Mouse (Mus musculus): ENCODE measurements around the gene Pdzd2. TPM values are rescaled to one million over a fixed set of nuclear protein-coding genes. Genes with fewer than 3 reads are reported as not detected.

The Pdzd2 gene
- total RNA-seq, 1 experiment from 2014 or later = 0.15 TPM

GRCm38 (mm10) chr15:12501924-12502548 lies 237.7 kb downstream of the Pdzd2 start:
- no peak for ATAC-seq (replicated peaks in 1 of 2; ENCODE audit: insufficient read depth in 1 of 2, low FRiP score in 2 of 2, low TSS enrichment in 1 of 2, low read depth in 1 of 2, poor library complexity in 2 of 2, severe bottlenecking in 2 of 2)

- peak; percentile 89 to 98 for ATAC-seq (replicated peaks in 1 of 2; ENCODE audit: insufficient read depth in 1 of 2, low FRiP score in 2 of 2, low TSS enrichment in 1 of 2, low read depth in 1 of 2, poor library complexity in 2 of 2, severe bottlenecking in 2 of 2)
Observed at GRCm38 (mm10) chr15:12500674-12501073, 239.1 kb downstream of the Pdzd2 start.

GRCm38 (mm10) chr15:12494084-12494483 lies 245.6 kb downstream of the Pdzd2 start:
- no peak for ATAC-seq (replicated peaks in 1 of 2; ENCODE audit: insufficient read depth in 1 of 2, low FRiP score in 2 of 2, low TSS enrichment in 1 of 2, low read depth in 1 of 2, poor library complexity in 2 of 2, severe bottlenecking in 2 of 2)

GRCm38 (mm10) chr15:12493258-12493657 lies 246.5 kb downstream of the Pdzd2 start:
- no peak for ATAC-seq (replicated peaks in 1 of 2; ENCODE audit: insufficient read depth in 1 of 2, low FRiP score in 2 of 2, low TSS enrichment in 1 of 2, low read depth in 1 of 2, poor library complexity in 2 of 2, severe bottlenecking in 2 of 2)

- no peak for ATAC-seq (replicated peaks in 1 of 2; ENCODE audit: insufficient read depth in 1 of 2, low FRiP score in 2 of 2, low TSS enrichment in 1 of 2, low read depth in 1 of 2, poor library complexity in 2 of 2, severe bottlenecking in 2 of 2)
Observed at GRCm38 (mm10) chr15:12490969-12491368, 248.8 kb downstream of the Pdzd2 start.

GRCm38 (mm10) chr15:12490527-12490926 lies 249.2 kb downstream of the Pdzd2 start:
- peak in 1 of 2 experiments; percentile 40; a peak in 1 of 4 replicates for ATAC-seq (replicated peaks in 1 of 2; ENCODE audit: insufficient read depth in 1 of 2, low FRiP score in 2 of 2, low TSS enrichment in 1 of 2, low read depth in 1 of 2, poor library complexity in 2 of 2, severe bottlenecking in 2 of 2)

GRCm38 (mm10) chr15:12488316-12488715 lies 251.4 kb downstream of the Pdzd2 start:
- no peak for ATAC-seq (replicated peaks in 1 of 2; ENCODE audit: insufficient read depth in 1 of 2, low FRiP score in 2 of 2, low TSS enrichment in 1 of 2, low read depth in 1 of 2, poor library complexity in 2 of 2, severe bottlenecking in 2 of 2)

- ATAC-seq (replicated peaks in 1 of 2; ENCODE audit: insufficient read depth in 1 of 2, low FRiP score in 2 of 2, low TSS enrichment in 1 of 2, low read depth in 1 of 2, poor library complexity in 2 of 2, severe bottlenecking in 2 of 2) = no peak
Observed at GRCm38 (mm10) chr15:12481261-12481660, 258.5 kb downstream of the Pdzd2 start.

- no peak for ATAC-seq (replicated peaks in 1 of 2; ENCODE audit: insufficient read depth in 1 of 2, low FRiP score in 2 of 2, low TSS enrichment in 1 of 2, low read depth in 1 of 2, poor library complexity in 2 of 2, severe bottlenecking in 2 of 2)
Observed at GRCm38 (mm10) chr15:12480369-12480768, 259.4 kb downstream of the Pdzd2 start.

- ATAC-seq (replicated peaks in 1 of 2; ENCODE audit: insufficient read depth in 1 of 2, low FRiP score in 2 of 2, low TSS enrichment in 1 of 2, low read depth in 1 of 2, poor library complexity in 2 of 2, severe bottlenecking in 2 of 2) = peak; percentile 46 to 73; a peak in 3 of 4 replicates
Observed at GRCm38 (mm10) chr15:12479326-12479725, 260.4 kb downstream of the Pdzd2 start.

GRCm38 (mm10) chr15:12473596-12473995 lies 266.1 kb downstream of the Pdzd2 start:
- no peak for ATAC-seq (replicated peaks in 1 of 2; ENCODE audit: insufficient read depth in 1 of 2, low FRiP score in 2 of 2, low TSS enrichment in 1 of 2, low read depth in 1 of 2, poor library complexity in 2 of 2, severe bottlenecking in 2 of 2)

- ATAC-seq (replicated peaks in 1 of 2; ENCODE audit: insufficient read depth in 1 of 2, low FRiP score in 2 of 2, low TSS enrichment in 1 of 2, low read depth in 1 of 2, poor library complexity in 2 of 2, severe bottlenecking in 2 of 2) = no peak
Observed at GRCm38 (mm10) chr15:12472646-12473045, 267.1 kb downstream of the Pdzd2 start.

GRCm38 (mm10) chr15:12470900-12471838 lies 268.6 kb downstream of the Pdzd2 start:
- ATAC-seq (replicated peaks in 1 of 2; ENCODE audit: insufficient read depth in 1 of 2, low FRiP score in 2 of 2, low TSS enrichment in 1 of 2, low read depth in 1 of 2, poor library complexity in 2 of 2, severe bottlenecking in 2 of 2) = no peak

GRCm38 (mm10) chr15:12468625-12469024 lies 271.1 kb downstream of the Pdzd2 start:
- no peak for ATAC-seq (replicated peaks in 1 of 2; ENCODE audit: insufficient read depth in 1 of 2, low FRiP score in 2 of 2, low TSS enrichment in 1 of 2, low read depth in 1 of 2, poor library complexity in 2 of 2, severe bottlenecking in 2 of 2)

- no peak for ATAC-seq (replicated peaks in 1 of 2; ENCODE audit: insufficient read depth in 1 of 2, low FRiP score in 2 of 2, low TSS enrichment in 1 of 2, low read depth in 1 of 2, poor library complexity in 2 of 2, severe bottlenecking in 2 of 2)
Observed at GRCm38 (mm10) chr15:12465748-12466147, 274.0 kb downstream of the Pdzd2 start.

GRCm38 (mm10) chr15:12456808-12457207 lies 282.9 kb downstream of the Pdzd2 start:
- no peak for ATAC-seq (replicated peaks in 1 of 2; ENCODE audit: insufficient read depth in 1 of 2, low FRiP score in 2 of 2, low TSS enrichment in 1 of 2, low read depth in 1 of 2, poor library complexity in 2 of 2, severe bottlenecking in 2 of 2)

- no peak for ATAC-seq (replicated peaks in 1 of 2; ENCODE audit: insufficient read depth in 1 of 2, low FRiP score in 2 of 2, low TSS enrichment in 1 of 2, low read depth in 1 of 2, poor library complexity in 2 of 2, severe bottlenecking in 2 of 2)
Observed at GRCm38 (mm10) chr15:12453343-12453742, 286.4 kb downstream of the Pdzd2 start.

Measured in hematopoietic stem cell, adult 5-6 weeks (primary cell).